Mouse (Mus musculus) hindbrain, embryonic 10.5 days (tissue): ENCODE results near the gene Tdrd6. TPM values are rescaled to one million over a fixed set of nuclear protein-coding genes. Genes with fewer than 3 reads are reported as not detected.

Source experiments
- DNase-seq: peaks from one replicate; pipeline ENCODE4 v3.0.0-alpha.2; 2017; ENCODE audit warnings: low spot score
- H3K27ac ChIP-seq: fragments of 300-500 bp; sonication (generic); 2 replicates; pipeline ENCODE4 v1.5.1; 2016; ENCODE audit warnings: mild to moderate bottlenecking, moderate library complexity
- H3K27me3 ChIP-seq: fragments of 300-500 bp; sonication (generic); 2 replicates; pipeline ENCODE4 v1.6.1; 2016; ENCODE audit warnings: mild to moderate bottlenecking; ENCODE audit not compliant: poor library complexity, insufficient read depth, severe bottlenecking
- H3K36me3 ChIP-seq: fragments of 300-500 bp; sonication (generic); 2 replicates; pipeline ENCODE4 v1.6.1; 2016; ENCODE audit warnings: mild to moderate bottlenecking, moderate library complexity
- H3K4me1 ChIP-seq: fragments of 300-500 bp; sonication (generic); replicated peaks from 2 replicates; pipeline ENCODE4 v1.6.1; 2016; ENCODE audit warnings: mild to moderate bottlenecking
- H3K4me3 ChIP-seq: fragments of 300-500 bp; sonication (generic); 2 replicates; pipeline ENCODE4 v1.5.1; 2016; ENCODE audit warnings: mild to moderate bottlenecking, moderate library complexity
- H3K9me3 ChIP-seq: fragments of 300-500 bp; sonication (generic); 2 replicates; pipeline ENCODE4 v1.6.1; 2016; ENCODE audit warnings: mild to moderate bottlenecking, moderate library complexity
- WGBS: fragments of 180-500 bp; shearing (Covaris S2); methylation state at CpG from one replicate; pipeline ENCODE4 v1.1.7; 2016; 5-methylcytosine and 5-hydroxymethylcytosine counted together
- polyA plus RNA-seq: library from polyadenylated mRNA; unstranded; fragments of >200 nt; fragmentation: Nextera tagmentation; extraction: Ambion mirVana; gene quantifications from 2 replicates; pipeline ENCODE4 v1.2.1, GENCODE M21; 2016

The Tdrd6 gene
- polyA plus RNA-seq, 1 experiment from 2014 or later = 0.03 TPM

GRCm38 (mm10) chr17:43645136-43645535 lies 15.0 kb upstream of the Tdrd6 start:
- Histone ChIP-seq H3K36me3 (peaks cover 73% of the 10 kb centered on the region), H3K4me3 (no peak overlapping the region), H3K9me3 (0 out of 2 replicates have a peak, but pooled peaks cover 2% of the 10 kb centered on the region), H3K27ac (no peak overlapping the region), H3K27me3 (peaks cover 5% of the 10 kb centered on the region; the same call in 1 of the 2 replicates), H3K4me1 (peaks cover 9% of the 10 kb centered on the region; the same call in 1 of the 2 replicates)
- DNase-seq = no peak
- 97% methylated on average over 3 of the region's 3 CpGs for WGBS

GRCm38 (mm10) chr17:43644375-43644774 lies 14.3 kb upstream of the Tdrd6 start:
- Histone ChIP-seq H3K27me3 (peaks cover 5% of the 10 kb centered on the region; the same call in 1 of the 2 replicates), H3K9me3 (0 out of 2 replicates have a peak, but pooled peaks cover 2% of the 10 kb centered on the region), H3K4me3 (no peak overlapping the region), H3K27ac (no peak overlapping the region), H3K4me1 (peaks cover 10% of the 10 kb centered on the region; the same call in 1 of the 2 replicates), H3K36me3 (peaks cover 66% of the 10 kb centered on the region)
- WGBS = 84% methylated on average over 7 of the region's 7 CpGs
- no peak for DNase-seq

GRCm38 (mm10) chr17:43643191-43643590 lies 13.1 kb upstream of the Tdrd6 start:
- H3K9me3 ChIP-seq = 0 out of 2 replicates have a peak, but pooled peaks cover 2% of the 10 kb centered on the region
- no peak overlapping the region for H3K27ac ChIP-seq
- peaks cover 5% of the 10 kb centered on the region; the same call in 1 of the 2 replicates for H3K27me3 ChIP-seq
- H3K4me1 ChIP-seq = peaks cover 13% of the 10 kb centered on the region; the same call in 1 of the 2 replicates
- no peak overlapping the region for H3K4me3 ChIP-seq
- no peak for DNase-seq
- 82% methylated on average over 7 of the region's 7 CpGs for WGBS
- peaks cover 57% of the 10 kb centered on the region for H3K36me3 ChIP-seq

GRCm38 (mm10) chr17:43640825-43641224 lies 10.7 kb upstream of the Tdrd6 start:
- H3K4me1 ChIP-seq = 0 out of 2 replicates have a peak, but pooled peaks cover 4% of the 10 kb centered on the region
- no peak overlapping the region for H3K4me3 ChIP-seq
- peaks cover 7% of the 10 kb centered on the region; the same call in 1 of the 2 replicates for H3K9me3 ChIP-seq
- no peak overlapping the region for H3K27ac ChIP-seq
- peaks cover 4% of the 10 kb centered on the region; the same call in 1 of the 2 replicates for H3K27me3 ChIP-seq
- WGBS = 85% methylated on average over 1 of the region's 1 CpGs
- no peak for DNase-seq
- peaks cover 38% of the 10 kb centered on the region for H3K36me3 ChIP-seq

GRCm38 (mm10) chr17:43637146-43637545 lies 7.0 kb upstream of the Tdrd6 start:
- WGBS = 95% methylated on average over 4 of the region's 4 CpGs
- H3K9me3 ChIP-seq = peaks cover 7% of the 10 kb centered on the region; the same call in 1 of the 2 replicates
- H3K27ac ChIP-seq = no peak overlapping the region
- peaks cover 3% of the 10 kb centered on the region; the same call in 1 of the 2 replicates for H3K27me3 ChIP-seq
- no peak overlapping the region for H3K4me3 ChIP-seq
- H3K36me3 ChIP-seq = peaks cover 8% of the 10 kb centered on the region
- DNase-seq = no peak
- 0 out of 2 replicates have a peak, but pooled peaks cover 4% of the 10 kb centered on the region for H3K4me1 ChIP-seq

GRCm38 (mm10) chr17:43630427-43630760 lies 295 bp upstream of the Tdrd6 start:
- DNase-seq = no peak
- Histone ChIP-seq H3K27me3 (peaks cover 58% of the 10 kb centered on the region), H3K9me3 (peaks cover 10% of the 10 kb centered on the region; the same call in 1 of the 2 replicates), H3K27ac (peak overlapping the region; percentile 71; the same call in 1 of the 2 replicates), H3K4me1 (peaks cover 17% of the 10 kb centered on the region), H3K4me3 (peak overlapping the region; percentile 56), H3K36me3 (no peaks in the 10 kb centered on the region)
- WGBS = 48% methylated on average over 13 of the region's 13 CpGs

- peaks cover 58% of the 10 kb centered on the region for H3K27me3 ChIP-seq
- WGBS = 21% methylated on average over 24 of the region's 24 CpGs
- H3K9me3 ChIP-seq = peaks cover 10% of the 10 kb centered on the region; the same call in 1 of the 2 replicates
- peaks cover 17% of the 10 kb centered on the region for H3K4me1 ChIP-seq
- H3K27ac ChIP-seq = 0 out of 2 replicates have a peak overlapping the region, but pooled peaks have one; percentile 71
- no peak for DNase-seq
- no peaks in the 10 kb centered on the region for H3K36me3 ChIP-seq
- H3K4me3 ChIP-seq = peak overlapping the region; percentile 56
Measured at GRCm38 (mm10) chr17:43629026-43629495, 1.0 kb downstream of the Tdrd6 start.

GRCm38 (mm10) chr17:43628246-43628645 lies 1.9 kb downstream of the Tdrd6 start:
- H3K4me1 ChIP-seq = peaks cover 17% of the 10 kb centered on the region
- H3K4me3 ChIP-seq = no peak overlapping the region
- H3K36me3 ChIP-seq = no peaks in the 10 kb centered on the region
- DNase-seq = no peak
- peaks cover 10% of the 10 kb centered on the region; the same call in 1 of the 2 replicates for H3K9me3 ChIP-seq
- H3K27me3 ChIP-seq = peaks cover 58% of the 10 kb centered on the region
- 90% methylated on average over 10 of the region's 10 CpGs for WGBS
- H3K27ac ChIP-seq = no peak overlapping the region

- 90% methylated on average over 10 of the region's 10 CpGs for WGBS
- no peak overlapping the region for H3K4me3 ChIP-seq
- H3K36me3 ChIP-seq = no peaks in the 10 kb centered on the region
- H3K27ac ChIP-seq = no peak overlapping the region
- H3K4me1 ChIP-seq = no peaks in the 10 kb centered on the region
- peaks cover 3% of the 10 kb centered on the region; the same call in 1 of the 2 replicates for H3K9me3 ChIP-seq
- peaks cover 5% of the 10 kb centered on the region for H3K27me3 ChIP-seq
- no peak for DNase-seq
Measured at GRCm38 (mm10) chr17:43622076-43622475, 8.0 kb downstream of the Tdrd6 start.

GRCm38 (mm10) chr17:43619156-43619555 lies 10.9 kb downstream of the Tdrd6 start:
- Histone ChIP-seq H3K9me3 (no peaks in the 10 kb centered on the region), H3K36me3 (no peaks in the 10 kb centered on the region), H3K4me3 (no peak overlapping the region), H3K27ac (no peak overlapping the region), H3K27me3 (no peaks in the 10 kb centered on the region), H3K4me1 (no peaks in the 10 kb centered on the region)
- 94% methylated on average over 9 of the region's 9 CpGs for WGBS
- no peak for DNase-seq

- DNase-seq = no peak
- no peaks in the 10 kb centered on the region for H3K9me3 ChIP-seq
- H3K4me3 ChIP-seq = no peak overlapping the region
- 75% methylated on average over 3 of the region's 3 CpGs for whole genome bisulfite sequencing
- no peaks in the 10 kb centered on the region for H3K4me1 ChIP-seq
- H3K27ac ChIP-seq = no peak overlapping the region
- H3K27me3 ChIP-seq = no peaks in the 10 kb centered on the region
- no peaks in the 10 kb centered on the region for H3K36me3 ChIP-seq
Measured at GRCm38 (mm10) chr17:43612221-43612620, 17.9 kb downstream of the Tdrd6 start.

- DNase-seq = peak; percentile 80
- Histone ChIP-seq H3K27me3 (no peaks in the 10 kb centered on the region), H3K27ac (no peak overlapping the region), H3K36me3 (no peaks in the 10 kb centered on the region), H3K9me3 (no peaks in the 10 kb centered on the region), H3K4me3 (no peak overlapping the region), H3K4me1 (no peaks in the 10 kb centered on the region)
- whole genome bisulfite sequencing = 28% methylated on average over 7 of the region's 7 CpGs
Measured at GRCm38 (mm10) chr17:43611586-43611985, 18.5 kb downstream of the Tdrd6 start.

- no peak overlapping the region for H3K4me3 ChIP-seq
- H3K4me1 ChIP-seq = no peaks in the 10 kb centered on the region
- H3K27me3 ChIP-seq = no peaks in the 10 kb centered on the region
- WGBS = 16% methylated on average over 3 of the region's 3 CpGs
- no peaks in the 10 kb centered on the region for H3K36me3 ChIP-seq
- no peaks in the 10 kb centered on the region for H3K9me3 ChIP-seq
- no peak overlapping the region for H3K27ac ChIP-seq
- DNase-seq = peak; percentile 80
Measured at GRCm38 (mm10) chr17:43606704-43607103, 23.4 kb downstream of the Tdrd6 start.
